ENCODE assay signal across 35 mouse cellular contexts in the genomic region with DNA sequence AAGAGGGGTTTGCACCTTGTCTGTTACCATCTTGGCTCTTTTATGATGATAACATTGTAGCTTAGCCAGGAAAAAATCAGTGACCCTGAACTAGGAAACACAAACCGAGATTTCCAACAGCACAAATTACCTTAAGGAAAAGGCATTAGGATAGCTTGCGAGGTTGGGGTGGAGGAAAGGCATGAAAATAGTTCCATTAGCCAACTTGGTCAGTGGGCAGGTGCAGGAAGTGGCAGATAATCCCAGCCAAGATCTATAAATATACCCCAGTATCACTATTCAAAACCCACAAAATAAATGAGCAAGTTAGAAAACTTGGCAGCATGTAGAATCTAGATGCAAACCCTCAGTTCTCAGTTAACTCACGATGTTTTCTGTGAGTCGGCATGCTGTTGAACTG. TPM values are rescaled to one million over a fixed set of nuclear protein-coding genes. Genes with fewer than 3 reads are reported as not detected.
DNase-seq lines count a peak whose midpoint lies in the region; ATAC-seq and TF ChIP-seq lines count a peak whose summit lies in the region.
"Had no signal": no experiment of that assay in that cellular context is flagged by ENCODE, and none has a peak within 500 bp of the region (broad histone marks: within the 10 kb centered on the region; RNA-seq: fewer than 3 reads in every experiment).

No protein-coding gene starts in this region.

- H3K4me2 ChIP-seq in heart, embryonic 11.5 days: no peak overlapping the region
- no peak overlapping the region for H3K4me2 ChIP-seq in liver, embryonic 12.5 days
- H3K4me2 ChIP-seq: embryonic facial prominence, embryonic 13.5 days; forebrain, embryonic 13.5 days; lung, embryonic 15.5 days; neural tube, embryonic 12.5 days had no signal

- H3K27me3 ChIP-seq in heart, embryonic 11.5 days (ENCODE audit: control insufficient read depth, insufficient read depth, low read length): peaks cover 51% of the 10 kb centered on the region
- H3K27me3 ChIP-seq in C2C12 (ENCODE audit: control insufficient read depth, insufficient read depth, insufficient read length): no peaks in the 10 kb centered on the region
- 0 out of 2 replicates have a peak, but pooled peaks cover 4% of the 10 kb centered on the region for H3K27me3 ChIP-seq in liver, embryonic 12.5 days (replicated peaks)
- H3K27me3 ChIP-seq: forebrain, embryonic 13.5 days; lung, embryonic 15.5 days; neural tube, embryonic 12.5 days had no signal

- H3K79me2 ChIP-seq in C2C12 (ENCODE audit: control insufficient read depth, insufficient read depth): no peaks in the 10 kb centered on the region

- no peak for ATAC-seq in heart, embryonic 11.5 days (replicated peaks; ENCODE audit: insufficient number of reproducible peaks, low FRiP score, low TSS enrichment)
- no peak for ATAC-seq in liver, embryonic 12.5 days
- ATAC-seq: forebrain, embryonic 13.5 days; hindbrain, postnatal 0 days; intestine, postnatal 0 days had no signal

- TF ChIP-seq CTCF in C2C12 (IDR thresholded peaks at IDR 0.05; ENCODE audit: control insufficient read depth, insufficient read depth, insufficient read length): no peak

- H3K79me3 ChIP-seq in C2C12 (ENCODE audit: low read depth): no peaks in the 10 kb centered on the region

- H3ac ChIP-seq in C2C12 (ENCODE audit: control insufficient read depth, insufficient read length, low read depth): no peak overlapping the region

- no peak overlapping the region for H3K4me3 ChIP-seq in heart, embryonic 11.5 days (ENCODE audit: low read depth, low read length)
- no peak overlapping the region for H3K4me3 ChIP-seq in C2C12 (ENCODE audit: insufficient read depth, poor library complexity, severe bottlenecking)
- no peak overlapping the region for H3K4me3 ChIP-seq in liver, embryonic 12.5 days
- H3K4me3 ChIP-seq: embryonic facial prominence, embryonic 13.5 days; erythroblast, embryonic 14.5 days; forebrain, embryonic 13.5 days; left cerebral cortex, adult 2 months; lung, embryonic 15.5 days; neural tube, embryonic 12.5 days had no signal

- intact Hi-C loops in heart, postnatal 36 days (cut with DNase I): loop anchor here (5.0 to 10.0 kb wide), 3 partner anchors 130 to 1413 kb away; a partner anchor contains a TSS
- intact Hi-C loops in heart, postnatal 10 days (cut with DNase I): loop anchor here (5.0 kb wide), 1 partner anchor 290 kb away; no protein-coding TSS in a partner anchor

- peak; percentile 96 for DNase-seq in heart, adult 11 months
- no peak for DNase-seq in heart, postnatal 36 days
- peak; percentile 7 to 14 for DNase-seq in heart, postnatal 10 days
- DNase-seq in skeletal muscle tissue, adult 2 months (ENCODE audit: low read depth, low spot score): peak; percentile 21
- DNase-seq in layer of hippocampus, postnatal 25 days (ENCODE audit: extremely low spot score in 1 of 2, low spot score in 1 of 2): no peak
- DNase-seq: adrenal gland, postnatal 36 days; cerebellum, adult 11 months; cerebellum, postnatal 25 days; embryo, embryonic 11 days; gastrocnemius, postnatal 10 days; lung, postnatal 36 days; midbrain, embryonic 14.5 days; right cerebral cortex, postnatal 14 days; thymus, adult 18-20 months; thymus, postnatal 4 days had no signal

- H3K9ac ChIP-seq in heart, embryonic 11.5 days (ENCODE audit: low read depth, low read length): no peak overlapping the region
- H3K9ac ChIP-seq in liver, embryonic 12.5 days: no peak overlapping the region
- H3K9ac ChIP-seq: embryonic facial prominence, embryonic 13.5 days; forebrain, embryonic 13.5 days; liver, embryonic 14.5 days; lung, embryonic 15.5 days; neural tube, embryonic 12.5 days had no signal

- H3K27ac ChIP-seq in heart, embryonic 11.5 days (ENCODE audit: low read depth, low read length): no peak overlapping the region
- H3K27ac ChIP-seq in liver, embryonic 12.5 days: no peak overlapping the region
- H3K27ac ChIP-seq: embryonic facial prominence, embryonic 13.5 days; forebrain, embryonic 13.5 days; hindbrain, postnatal 0 days; liver, embryonic 14.5 days; lung, embryonic 15.5 days; neural tube, embryonic 12.5 days had no signal

- H3K4me1 ChIP-seq in heart, embryonic 11.5 days (ENCODE audit: control insufficient read depth, insufficient read depth, low read length): no peaks in the 10 kb centered on the region
- H3K4me1 ChIP-seq in liver, embryonic 12.5 days: no peaks in the 10 kb centered on the region
- H3K4me1 ChIP-seq: embryonic facial prominence, embryonic 13.5 days; forebrain, embryonic 13.5 days; neural tube, embryonic 12.5 days had no signal

- no peaks in the 10 kb centered on the region for H3K36me3 ChIP-seq in heart, embryonic 11.5 days (ENCODE audit: control insufficient read depth, insufficient read depth, low read length)
- H3K36me3 ChIP-seq in C2C12 (ENCODE audit: control insufficient read depth, insufficient read depth): no peaks in the 10 kb centered on the region
- no peaks in the 10 kb centered on the region for H3K36me3 ChIP-seq in liver, embryonic 12.5 days
- H3K36me3 ChIP-seq: embryonic facial prominence, embryonic 13.5 days; lung, embryonic 15.5 days; neural tube, embryonic 12.5 days had no signal

- 77% methylated on average over 4 of the region's 4 CpGs for WGBS in heart, embryonic 11.5 days (ENCODE audit: insufficient replicate concordance)
- 59% methylated on average over 4 of the region's 4 CpGs for WGBS in liver, embryonic 12.5 days (ENCODE audit: insufficient replicate concordance)

- H3K9me3 ChIP-seq in heart, embryonic 11.5 days (replicated peaks; ENCODE audit: control insufficient read depth, low read length): no peaks in the 10 kb centered on the region
- no peaks in the 10 kb centered on the region for H3K9me3 ChIP-seq in liver, embryonic 12.5 days (replicated peaks)
- H3K9me3 ChIP-seq: embryonic facial prominence, embryonic 13.5 days; forebrain, embryonic 13.5 days; lung, embryonic 15.5 days; neural tube, embryonic 12.5 days had no signal

TF ChIP-seq in C2C12, 6 proteins besides CTCF, POLR2A, EP300 and RAD21:
- TF ChIP-seq MYOD1 (IDR thresholded peaks at IDR 0.05; ENCODE audit: control insufficient read depth, insufficient read length, low read depth): peak; percentile 53
- TF ChIP-seq MYOG (IDR thresholded peaks at IDR 0.05; ENCODE audit: control insufficient read depth, extremely low read depth, insufficient read length): no peak

RNA-seq across cellular contexts. Expression of a gene that starts 4.7 kb away (rescaled TPM):
- not detected for total RNA-seq in heart, postnatal 36 days (2021)
- total RNA-seq in heart, postnatal 10 days (2021): not detected
- polyA plus RNA-seq in heart, embryonic 11.5 days (2014; fragmentation: Nextera tagmentation; extraction: Ambion mirVana): not detected in 2 replicates
- not detected for polyA plus RNA-seq in C2C12 (2012; fragmentation: generic; extraction: Trizol)
- not detected in 2 replicates for polyA plus RNA-seq in liver, embryonic 12.5 days (2016; fragmentation: Nextera tagmentation; extraction: Ambion mirVana)
- total RNA-seq in layer of hippocampus, postnatal 25 days (2021): not detected
- total RNA-seq: adrenal gland, postnatal 36 days; gastrocnemius, postnatal 10 days; heart, adult 18-20 months; hindbrain, postnatal 0 days; left cerebral cortex, adult 2 months; left cerebral cortex, postnatal 36 days; megakaryocyte-erythroid progenitor cell, adult 5-6 weeks had no signal
- polyA plus RNA-seq: embryonic facial prominence, embryonic 13.5 days; erythroblast, embryonic 14.5 days; forebrain, embryonic 13.5 days; frontal cortex, adult 2 months; hindbrain, embryonic 11.5 days; hindbrain, postnatal 0 days; intestine, postnatal 0 days; kidney, embryonic 14.5 days; limb, embryonic 14.5 days; liver, embryonic 14.5 days; lung, embryonic 15.5 days; midbrain, embryonic 14.5 days; neural tube, embryonic 12.5 days; spleen, adult 2 months had no signal

RNA-seq across cellular contexts. Expression of a gene that starts 20.2 kb away (rescaled TPM):
- total RNA-seq in heart, postnatal 36 days (2021): 10 to 100 TPM; 28.0 to 54.6 TPM
- total RNA-seq in heart, postnatal 10 days (2021): 10 to 100 TPM in 1 of 2 experiments, 1 to 10 TPM in 1; 3.8 to 28.3 TPM
- polyA plus RNA-seq in heart, embryonic 11.5 days (2014; fragmentation: Nextera tagmentation; extraction: Ambion mirVana): 0.39 TPM in 1 of 2 replicates, not detected in the other
- polyA plus RNA-seq in C2C12 (2012; fragmentation: generic; extraction: Trizol): 0.01 TPM
- polyA plus RNA-seq in liver, embryonic 12.5 days (2016; fragmentation: Nextera tagmentation; extraction: Ambion mirVana): 0.02 TPM in 1 of 2 replicates, not detected in the other
- total RNA-seq in layer of hippocampus, postnatal 25 days (2021): 10 to 100 TPM; 25.6 to 25.9 TPM
- total RNA-seq: megakaryocyte-erythroid progenitor cell, adult 5-6 weeks had no signal
- polyA plus RNA-seq: erythroblast, embryonic 14.5 days; liver, embryonic 14.5 days had no signal

Comparison
In these comparisons a context has a peak if more than half of its experiments do, and no peak if none do; other contexts are left out.
1. DNase-seq: peak in heart, adult 11 months (single experiment), heart, postnatal 10 days (2 of 2) and skeletal muscle tissue, adult 2 months (single experiment); none in heart, postnatal 36 days (0 of 2) and layer of hippocampus, postnatal 25 days (0 of 2).